27 mouse cellular contexts compared by ENCODE assay signal in the genomic region with DNA sequence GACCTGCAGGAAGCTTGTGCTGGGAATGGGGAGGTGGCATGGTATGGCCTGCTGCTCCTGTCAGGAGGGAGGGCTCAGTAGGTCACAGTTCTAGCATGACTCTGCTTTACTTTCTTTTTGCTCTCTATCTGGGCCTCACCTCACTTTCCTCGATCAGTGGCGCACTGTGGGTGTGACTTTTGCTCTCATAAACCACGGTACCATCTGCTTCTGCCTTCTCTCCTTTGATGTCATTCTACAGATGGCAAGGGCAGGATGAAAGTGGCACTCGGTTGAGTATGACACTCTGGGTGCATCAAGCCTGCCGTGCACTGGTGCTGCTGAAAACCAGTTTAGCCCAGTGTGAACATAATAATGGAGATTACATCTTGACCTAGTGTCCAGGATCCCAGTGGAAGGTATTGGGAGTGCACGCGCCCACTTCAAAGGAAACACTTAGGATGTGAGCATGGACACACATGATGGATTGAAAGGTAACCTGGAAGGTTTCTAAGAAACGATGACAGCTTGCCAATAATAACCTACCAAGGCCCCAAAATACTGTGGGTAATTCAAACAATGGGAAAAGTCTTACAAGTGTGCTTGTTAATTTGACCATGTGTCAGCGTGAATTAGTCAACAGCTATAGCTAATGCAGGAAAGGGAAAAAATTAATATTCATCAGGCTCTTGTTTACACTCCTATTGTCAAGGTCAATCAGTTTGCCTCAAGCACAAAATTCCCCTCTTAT. TPM values are rescaled to one million over a fixed set of nuclear protein-coding genes. Genes with fewer than 3 reads are reported as not detected.
DNase-seq lines count a peak whose midpoint lies in the region; ATAC-seq and TF ChIP-seq lines count a peak whose summit lies in the region.
"Had no signal": no experiment of that assay in that cellular context is flagged by ENCODE, and none has a peak within 500 bp of the region (broad histone marks: within the 10 kb centered on the region; RNA-seq: fewer than 3 reads in every experiment).

No protein-coding gene starts in this region.

- 0 out of 2 replicates have a peak overlapping the region, but pooled peaks have one; percentile 5 for H3K27ac ChIP-seq in forebrain, embryonic 14.5 days (ENCODE audit: low read depth, low read length)
- H3K27ac ChIP-seq in forebrain, postnatal 0 days (ENCODE audit: low read depth, low read length), result no peak overlapping the region
- H3K27ac ChIP-seq in thymus, adult 2 months (ENCODE audit: control insufficient read depth, insufficient read depth, low read length), result no peak overlapping the region
- H3K27ac ChIP-seq: heart, adult 2 months; heart, embryonic 13.5 days; hindbrain, embryonic 15.5 days; limb, embryonic 13.5 days; lung, embryonic 15.5 days; midbrain, embryonic 12.5 days; stomach, postnatal 0 days had no signal

- H3K36me3 ChIP-seq in forebrain, embryonic 14.5 days (ENCODE audit: control insufficient read depth, insufficient read depth, low read length), result no peaks in the 10 kb centered on the region
- no peaks in the 10 kb centered on the region for H3K36me3 ChIP-seq in forebrain, postnatal 0 days (ENCODE audit: insufficient read depth)
- no peaks in the 10 kb centered on the region for H3K36me3 ChIP-seq in thymus, adult 2 months (ENCODE audit: control insufficient read depth, insufficient read depth, low read length)
- H3K36me3 ChIP-seq: heart, embryonic 13.5 days; hindbrain, embryonic 15.5 days; limb, embryonic 13.5 days; lung, embryonic 15.5 days; midbrain, embryonic 12.5 days had no signal

- WGBS in forebrain, embryonic 14.5 days, result 65% methylated on average over 9 of the region's 9 CpGs
- WGBS in forebrain, postnatal 0 days, result 58% methylated on average over 9 of the region's 9 CpGs
- WGBS in thymus, adult 2 months, result 46% methylated on average over 9 of the region's 9 CpGs

- H3K4me3 ChIP-seq in forebrain, embryonic 14.5 days (ENCODE audit: low read depth, low read length), result no peak overlapping the region
- no peak overlapping the region for H3K4me3 ChIP-seq in forebrain, postnatal 0 days (ENCODE audit: low read depth, low read length)
- H3K4me3 ChIP-seq in thymus, adult 2 months (ENCODE audit: control insufficient read depth, insufficient read depth, low read length), result no peak overlapping the region
- H3K4me3 ChIP-seq: heart, adult 2 months; heart, embryonic 13.5 days; hindbrain, embryonic 15.5 days; limb, embryonic 13.5 days; lung, embryonic 15.5 days; midbrain, embryonic 12.5 days had no signal

- DNase-seq in forebrain, embryonic 14.5 days (ENCODE audit: low spot score), result peak; percentile 40
- no peak for DNase-seq in forebrain, postnatal 0 days
- peak; percentile 48 for DNase-seq in brain, embryonic 14.5 days (ENCODE audit: low read depth)
- DNase-seq in thymus, adult 2 months, result peak; percentile 48
- peak; percentile 28 to 57 for DNase-seq in thymus, postnatal 36 days
- DNase-seq in spleen, postnatal 14 days (ENCODE audit: low spot score in 2 of 2), result no peak
- DNase-seq in kidney, postnatal 36 days, result no peak
- DNase-seq in layer of hippocampus, adult 9-11 months, result no peak
- DNase-seq: adrenal gland, adult 2 months; cerebellum, adult 8-10 months; cerebellum, postnatal 25 days; gastrocnemius, postnatal 25 days; heart, adult 2 months; heart, postnatal 10 days; kidney, adult 11 months; kidney, postnatal 14 days; lung, postnatal 36 days; spleen, adult 18-20 months had no signal

- H3K4me1 ChIP-seq in forebrain, embryonic 14.5 days (ENCODE audit: control insufficient read depth, insufficient read depth, low read length), result no peaks in the 10 kb centered on the region
- no peaks in the 10 kb centered on the region for H3K4me1 ChIP-seq in forebrain, postnatal 0 days (ENCODE audit: insufficient read depth)
- H3K4me1 ChIP-seq in thymus, adult 2 months (replicated peaks; ENCODE audit: control insufficient read depth, insufficient read depth, low read length), result peaks cover 3% of the 10 kb centered on the region
- H3K4me1 ChIP-seq: hindbrain, embryonic 15.5 days; limb, embryonic 13.5 days; lung, embryonic 15.5 days had no signal

- peak; percentile 42; the same call in 1 of the 2 replicates for ATAC-seq in forebrain, embryonic 14.5 days
- ATAC-seq in forebrain, postnatal 0 days, result no peak
- ATAC-seq: activated CD4-positive, CD25-positive, alpha-beta regulatory T cell, adult 4 months; inflammation-experienced regulatory T-cells, adult 6 months had no signal

- H3K4me2 ChIP-seq in forebrain, embryonic 14.5 days (ENCODE audit: low read length), result no peak overlapping the region
- no peak overlapping the region for H3K4me2 ChIP-seq in forebrain, postnatal 0 days (ENCODE audit: low read depth)
- H3K4me2 ChIP-seq: heart, embryonic 13.5 days; hindbrain, embryonic 15.5 days; limb, embryonic 13.5 days; liver, embryonic 11.5 days; lung, embryonic 15.5 days; midbrain, embryonic 12.5 days had no signal

- no peaks in the 10 kb centered on the region for H3K27me3 ChIP-seq in forebrain, embryonic 14.5 days (replicated peaks; ENCODE audit: control insufficient read depth, insufficient read depth, low read length)
- H3K27me3 ChIP-seq in forebrain, postnatal 0 days (ENCODE audit: insufficient read depth, low read length), result no peaks in the 10 kb centered on the region
- no peaks in the 10 kb centered on the region for H3K27me3 ChIP-seq in thymus, adult 2 months (ENCODE audit: control insufficient read depth, insufficient read depth, low read length)
- H3K27me3 ChIP-seq: heart, embryonic 13.5 days; hindbrain, embryonic 15.5 days; limb, embryonic 13.5 days; lung, embryonic 15.5 days had no signal

- TF ChIP-seq CTCF in forebrain, postnatal 0 days (IDR thresholded peaks at IDR 0.05; ENCODE audit: low read depth), result no peak
- TF ChIP-seq CTCF in brain, embryonic 14.5 days (IDR thresholded peaks at IDR 0.05; ENCODE audit: borderline replicate concordance, extremely low read depth, insufficient read depth, insufficient read length), result no peak
- TF ChIP-seq CTCF in thymus, adult 2 months (IDR thresholded peaks at IDR 0.05; ENCODE audit: borderline replicate concordance, control insufficient read depth, extremely low read depth, insufficient read depth, low read length, poor library complexity), result no peak

- no peak for TF ChIP-seq POLR2A in brain, embryonic 14.5 days (IDR thresholded peaks at IDR 0.05; ENCODE audit: borderline replicate concordance, extremely low read depth, insufficient read depth, insufficient read length, poor library complexity, severe bottlenecking)
- TF ChIP-seq POLR2A in thymus, adult 2 months (IDR thresholded peaks at IDR 0.05; ENCODE audit: control insufficient read depth, extremely low read depth, insufficient read depth, low read length, poor library complexity), result no peak

- H3K9ac ChIP-seq in forebrain, embryonic 14.5 days (ENCODE audit: low read length), result no peak overlapping the region
- no peak overlapping the region for H3K9ac ChIP-seq in forebrain, postnatal 0 days
- H3K9ac ChIP-seq: heart, embryonic 13.5 days; hindbrain, embryonic 15.5 days; limb, embryonic 13.5 days; lung, embryonic 15.5 days; midbrain, embryonic 12.5 days had no signal

- no peaks in the 10 kb centered on the region; the same call in 1 of the 2 replicates for H3K9me3 ChIP-seq in forebrain, embryonic 14.5 days (replicated peaks; ENCODE audit: control insufficient read depth, low read length)
- no peaks in the 10 kb centered on the region for H3K9me3 ChIP-seq in forebrain, postnatal 0 days (ENCODE audit: low read length)
- H3K9me3 ChIP-seq: heart, embryonic 13.5 days; hindbrain, embryonic 15.5 days; limb, embryonic 13.5 days; lung, embryonic 15.5 days; midbrain, embryonic 12.5 days had no signal

RNA-seq across cellular contexts. Expression of a gene that starts 46.8 kb away (rescaled TPM):
- polyA plus RNA-seq in forebrain, embryonic 14.5 days (2014; fragmentation: Nextera tagmentation; extraction: Ambion mirVana), result 43.5 and 52.7 TPM in 2 replicates
- total RNA-seq in forebrain, postnatal 0 days (2014; rRNA removed), result 6.8 and 8.5 TPM in 2 replicates
- polyA plus RNA-seq in forebrain, postnatal 0 days (2015; fragmentation: Nextera tagmentation; extraction: Ambion mirVana), result 46.0 and 49.8 TPM in 2 replicates
- 10.1 and 10.7 TPM in 2 replicates for polyA plus RNA-seq in brain, embryonic 14.5 days (2012; rRNA removed)
- polyA plus RNA-seq in thymus, adult 2 months (2012; rRNA removed), result 1.6 and 1.9 TPM in 2 replicates

Comparison
In these comparisons a context has a peak if more than half of its experiments do, and no peak if none do; other contexts are left out.
1. DNase-seq: peak in forebrain, embryonic 14.5 days (single experiment), brain, embryonic 14.5 days (single experiment), thymus, adult 2 months (single experiment) and thymus, postnatal 36 days (2 of 2); none in forebrain, postnatal 0 days (single experiment), spleen, postnatal 14 days (0 of 2), kidney, postnatal 36 days (0 of 2) and layer of hippocampus, adult 9-11 months (single experiment).